Mouse (Mus musculus) lung, embryonic 15.5 days (tissue): ENCODE measurements around the gene Arhgef1. TPM values are rescaled to one million over a fixed set of nuclear protein-coding genes. Genes with fewer than 3 reads are reported as not detected.

Experiments
- ATAC-seq: fragments of 200-750 bp; cut with Nextera tagmentation; 2 replicates; pipeline ENCODE4 v1.8.0; 2017; ENCODE audit warnings: moderate number of reproducible peaks, borderline replicate concordance; ENCODE audit not compliant: low FRiP score, low TSS enrichment; ENCODE audit errors: extremely low read depth
- H3K27ac ChIP-seq: fragments of 300-500 bp; sonication (generic); 2 replicates; pipeline ENCODE4 v1.5.1; 2015; ENCODE audit warnings: moderate library complexity, mild to moderate bottlenecking, inconsistent platforms
- H3K27me3 ChIP-seq: fragments of 300-500 bp; sonication (generic); 2 replicates; pipeline ENCODE4 v1.6.1; 2015; ENCODE audit warnings: inconsistent platforms
- H3K36me3 ChIP-seq: fragments of 300-500 bp; sonication (generic); 2 replicates; pipeline ENCODE4 v1.6.1; 2015; ENCODE audit warnings: inconsistent platforms
- H3K4me1 ChIP-seq: fragments of 300-500 bp; sonication (generic); 2 replicates; pipeline ENCODE4 v1.6.1; 2015; ENCODE audit warnings: inconsistent platforms
- H3K4me2 ChIP-seq: fragments of 300-500 bp; sonication (generic); 2 replicates; pipeline ENCODE4 v1.6.1; 2015; ENCODE audit warnings: inconsistent platforms, mild to moderate bottlenecking, moderate library complexity
- H3K4me3 ChIP-seq: fragments of 300-500 bp; sonication (generic); 2 replicates; pipeline ENCODE4 v1.5.1; 2015; ENCODE audit warnings: mild to moderate bottlenecking, inconsistent platforms
- H3K9ac ChIP-seq: fragments of 300-500 bp; sonication (generic); 2 replicates; pipeline ENCODE4 v1.6.1; 2015; ENCODE audit warnings: inconsistent platforms
- H3K9me3 ChIP-seq: fragments of 300-500 bp; sonication (generic); 2 replicates; pipeline ENCODE4 v1.6.1; 2016; ENCODE audit warnings: inconsistent platforms
- WGBS: fragments of 180-500 bp; shearing (Covaris S2); methylation state at CpG from one replicate; pipeline ENCODE4 v1.1.7; 2015; 5-methylcytosine and 5-hydroxymethylcytosine counted together
- polyA plus RNA-seq: library from polyadenylated mRNA; unstranded; fragments of >200 nt; fragmentation: Nextera tagmentation; extraction: Ambion mirVana; gene quantifications from 2 replicates; pipeline ENCODE4 v1.2.1, GENCODE M21; 2015

Gene Arhgef1
- polyA plus RNA-seq, 1 experiment from 2014 or later = 128 TPM

- peaks cover 10% of the 10 kb centered on the region for H3K4me1 ChIP-seq
- H3K4me3 ChIP-seq = peak overlapping the region; percentile 39
- ATAC-seq = peak; percentile 27; the same call in 1 of the 2 replicates
- H3K27me3 ChIP-seq = peaks cover 85% of the 10 kb centered on the region
- H3K27ac ChIP-seq = no peak overlapping the region
- H3K9me3 ChIP-seq = no peaks in the 10 kb centered on the region
- peak overlapping the region; percentile 64 for H3K4me2 ChIP-seq
- H3K36me3 ChIP-seq = no peaks in the 10 kb centered on the region
- H3K9ac ChIP-seq = no peak overlapping the region
- WGBS = 2% methylated on average over 21 of the region's 24 CpGs
Observed at GRCm38 (mm10) chr7:24953966-24954365, 51.3 kb downstream of the Arhgef1 start.

DNA sequence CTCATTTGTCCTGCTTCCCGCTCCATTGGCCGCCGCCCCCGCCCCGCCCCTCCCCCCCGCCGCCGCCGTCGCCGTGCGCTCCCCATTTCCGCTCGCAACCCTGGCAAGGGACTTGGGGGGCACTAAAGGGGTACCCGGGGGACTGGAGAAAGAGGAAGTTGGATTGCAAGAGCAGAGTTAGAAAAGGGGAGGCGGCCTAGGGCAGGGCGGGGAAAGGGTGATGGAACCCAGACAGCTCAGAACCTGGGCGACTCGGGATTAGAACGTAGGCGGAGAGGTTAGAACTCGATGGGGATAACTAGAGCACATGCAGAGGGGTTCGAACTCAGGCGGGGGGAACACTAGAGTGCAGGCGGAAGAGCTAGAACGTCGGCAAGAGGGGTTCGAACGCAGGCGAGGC, 51.7 kb downstream of the Arhgef1 start:
- Histone ChIP-seq H3K27ac (no peak overlapping the region), H3K9me3 (no peaks in the 10 kb centered on the region), H3K9ac (no peak overlapping the region), H3K36me3 (no peaks in the 10 kb centered on the region), H3K4me3 (peak overlapping the region; percentile 39), H3K4me1 (peaks cover 10% of the 10 kb centered on the region), H3K27me3 (peaks cover 80% of the 10 kb centered on the region), H3K4me2 (peak overlapping the region; percentile 64)
- 2% methylated on average over 16 of the region's 30 CpGs for WGBS
- ATAC-seq = no peak

DNA sequence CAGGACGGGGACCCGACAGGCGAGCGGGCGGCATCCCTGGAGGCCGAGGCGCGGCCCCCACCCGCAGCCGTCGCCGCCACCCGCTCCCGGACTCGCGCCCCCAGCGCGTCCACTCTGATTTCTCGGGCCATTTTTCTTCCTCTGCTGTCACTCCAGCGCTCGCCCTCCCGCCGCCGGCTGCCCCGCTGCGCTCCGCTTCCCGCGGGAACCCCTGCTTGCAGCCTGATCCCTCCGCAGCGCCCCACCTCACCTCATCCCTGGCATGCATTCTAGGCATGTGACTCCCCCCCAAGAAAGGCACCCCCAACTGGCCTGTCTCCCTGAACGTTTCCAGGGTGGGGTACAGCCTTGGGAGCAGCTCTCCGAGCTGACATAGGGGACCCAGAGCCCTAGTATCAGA, 52.5 kb downstream of the Arhgef1 start:
- Histone ChIP-seq H3K4me2 (peak overlapping the region; percentile 64), H3K4me1 (peaks cover 10% of the 10 kb centered on the region), H3K4me3 (peak overlapping the region; percentile 39), H3K9ac (no peak overlapping the region), H3K27me3 (peaks cover 72% of the 10 kb centered on the region), H3K9me3 (no peaks in the 10 kb centered on the region), H3K27ac (no peak overlapping the region), H3K36me3 (no peaks in the 10 kb centered on the region)
- ATAC-seq = no peak
- WGBS = 3% methylated on average over 26 of the region's 33 CpGs

DNA sequence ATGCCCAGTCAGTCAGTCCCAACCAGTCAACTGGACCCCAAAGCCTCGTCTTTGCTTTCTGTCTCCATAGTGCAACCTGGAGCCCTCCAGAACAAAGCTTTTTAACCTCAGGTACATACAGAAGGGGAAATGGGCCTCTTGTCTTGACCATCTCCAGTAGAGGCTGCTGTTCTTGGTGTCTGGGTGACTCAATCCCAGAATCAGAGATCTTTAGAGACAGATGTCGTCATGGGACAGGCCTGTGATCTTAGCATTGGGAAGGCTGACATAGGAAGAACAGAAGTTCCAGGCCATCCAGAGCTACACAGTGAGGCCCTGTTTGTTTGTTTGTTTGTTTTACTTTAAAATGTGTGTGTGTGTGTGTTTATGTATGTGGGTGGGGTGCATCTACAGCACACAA, 61.6 kb downstream of the Arhgef1 start:
- no peaks in the 10 kb centered on the region for H3K27me3 ChIP-seq
- H3K9ac ChIP-seq = no peak overlapping the region
- H3K4me2 ChIP-seq = no peak overlapping the region
- no peak overlapping the region for H3K27ac ChIP-seq
- no peaks in the 10 kb centered on the region for H3K9me3 ChIP-seq
- WGBS = 60% methylated on average over 2 of the region's 2 CpGs
- ATAC-seq = no peak
- no peak overlapping the region for H3K4me3 ChIP-seq
- H3K4me1 ChIP-seq = no peaks in the 10 kb centered on the region
- H3K36me3 ChIP-seq = no peaks in the 10 kb centered on the region

- peaks cover 3% of the 10 kb centered on the region; the same call in 1 of the 2 replicates for H3K36me3 ChIP-seq
- ATAC-seq = no peak
- no peak overlapping the region for H3K4me3 ChIP-seq
- WGBS = 8% methylated on average over 5 of the region's 5 CpGs
- H3K27ac ChIP-seq = no peak overlapping the region
- no peaks in the 10 kb centered on the region for H3K4me1 ChIP-seq
- no peaks in the 10 kb centered on the region for H3K27me3 ChIP-seq
- no peak overlapping the region for H3K9ac ChIP-seq
- H3K4me2 ChIP-seq = no peak overlapping the region
- H3K9me3 ChIP-seq = no peaks in the 10 kb centered on the region
Observed at GRCm38 (mm10) chr7:24964897-24965535, 62.3 kb downstream of the Arhgef1 start.

- peaks cover 3% of the 10 kb centered on the region; the same call in 1 of the 2 replicates for H3K36me3 ChIP-seq
- ATAC-seq = no peak
- 77% methylated on average over 8 of the region's 8 CpGs for WGBS
Observed at GRCm38 (mm10) chr7:24967966-24968365, 65.3 kb downstream of the Arhgef1 start.

GRCm38 (mm10) chr7:24968463-24968862, 65.8 kb downstream of the Arhgef1 start:
- Histone ChIP-seq H3K9me3 (no peaks in the 10 kb centered on the region), H3K36me3 (peaks cover 3% of the 10 kb centered on the region; the same call in 1 of the 2 replicates), H3K4me3 (no peak overlapping the region), H3K4me1 (peaks cover 5% of the 10 kb centered on the region), H3K9ac (no peak overlapping the region), H3K27ac (no peak overlapping the region), H3K4me2 (no peak overlapping the region), H3K27me3 (no peaks in the 10 kb centered on the region)
- 74% methylated on average over 6 of the region's 6 CpGs for WGBS
- ATAC-seq = no peak

More at GRCm38 (mm10) chr7:24967966-24968365, 65.3 kb downstream of the Arhgef1 start:
- Histone ChIP-seq H3K4me2 (no peak overlapping the region), H3K4me1 (peaks cover 5% of the 10 kb centered on the region), H3K27me3 (no peaks in the 10 kb centered on the region), H3K4me3 (no peak overlapping the region), H3K27ac (no peak overlapping the region), H3K9ac (no peak overlapping the region), H3K9me3 (no peaks in the 10 kb centered on the region)

DNA sequence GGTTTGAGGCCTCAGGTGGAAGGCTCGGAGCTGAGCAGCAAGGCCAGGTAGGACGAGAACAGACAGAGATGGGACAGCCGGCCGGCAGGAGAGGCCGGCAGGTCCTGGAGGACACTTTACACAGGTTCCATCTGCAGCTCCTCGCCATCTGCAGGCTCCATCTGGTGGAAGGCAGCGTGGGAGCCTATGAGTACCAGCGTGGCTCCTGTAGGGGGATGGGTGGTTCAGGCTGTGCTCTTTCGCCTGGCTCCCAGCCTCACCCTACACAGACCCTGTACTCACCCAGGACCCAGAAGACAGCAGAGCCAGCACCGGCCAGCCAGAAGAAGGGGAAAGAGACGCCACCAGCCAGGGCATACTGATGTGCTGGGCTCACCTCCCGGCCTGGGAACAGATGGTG, 67.1 kb downstream of the Arhgef1 start:
- ATAC-seq = no peak

GRCm38 (mm10) chr7:24970341-24970740, 67.6 kb downstream of the Arhgef1 start:
- Histone ChIP-seq H3K4me3 (no peak overlapping the region), H3K27me3 (no peaks in the 10 kb centered on the region), H3K4me2 (no peak overlapping the region), H3K36me3 (peaks cover 3% of the 10 kb centered on the region; the same call in 1 of the 2 replicates), H3K9ac (no peak overlapping the region), H3K4me1 (peaks cover 5% of the 10 kb centered on the region), H3K9me3 (no peaks in the 10 kb centered on the region), H3K27ac (no peak overlapping the region)
- no peak for ATAC-seq
- 98% methylated on average over 3 of the region's 3 CpGs for WGBS

More for the DNA sequence above, 67.1 kb downstream of the Arhgef1 start:
- 70% methylated on average over 11 of the region's 12 CpGs for WGBS
- H3K36me3 ChIP-seq = peaks cover 3% of the 10 kb centered on the region; the same call in 1 of the 2 replicates
- H3K27me3 ChIP-seq = no peaks in the 10 kb centered on the region
- peaks cover 5% of the 10 kb centered on the region for H3K4me1 ChIP-seq
- no peak overlapping the region for H3K27ac ChIP-seq
- no peaks in the 10 kb centered on the region for H3K9me3 ChIP-seq
- H3K4me3 ChIP-seq = no peak overlapping the region
- H3K4me2 ChIP-seq = no peak overlapping the region
- no peak overlapping the region for H3K9ac ChIP-seq

- no peaks in the 10 kb centered on the region for H3K9me3 ChIP-seq
- H3K4me2 ChIP-seq = peak overlapping the region; percentile 79
- peak; percentile 2; the same call in 1 of the 2 replicates for ATAC-seq
- H3K4me1 ChIP-seq = peaks cover 5% of the 10 kb centered on the region
- H3K36me3 ChIP-seq = peaks cover 3% of the 10 kb centered on the region; the same call in 1 of the 2 replicates
- peak overlapping the region; percentile 65 for H3K4me3 ChIP-seq
- no peaks in the 10 kb centered on the region for H3K27me3 ChIP-seq
- peak overlapping the region; percentile 66 for H3K9ac ChIP-seq
- 6% methylated on average over 18 of the region's 19 CpGs for WGBS
- H3K27ac ChIP-seq = 0 out of 2 replicates have a peak overlapping the region, but pooled peaks have one; percentile 60
Observed at GRCm38 (mm10) chr7:24971261-24971971, 68.7 kb downstream of the Arhgef1 start.

GRCm38 (mm10) chr7:24971972-24972893, 69.5 kb downstream of the Arhgef1 start, which contains the start of gene Rabac1:
TSS of gene Rabac1 (minus strand) at chr7:24972754.
- Histone ChIP-seq H3K4me1 (peaks cover 5% of the 10 kb centered on the region), H3K4me2 (peak within 1 kb of the TSS; percentile 79), H3K9me3 (no peaks in the 10 kb centered on the region), H3K36me3 (peaks cover 3% of the 10 kb centered on the region; the same call in 1 of the 2 replicates), H3K27ac (peak within 1 kb of the TSS; percentile 60), H3K9ac (peak within 1 kb of the TSS; percentile 66), H3K27me3 (no peaks in the 10 kb centered on the region), H3K4me3 (peak within 1 kb of the TSS; percentile 65)
- peak; percentile 93 for ATAC-seq
- WGBS = under 1% methylated on average over 45 of the region's 45 CpGs
